Mouse (Mus musculus): ENCODE data around the gene Olfr320. TPM values are rescaled to one million over a fixed set of nuclear protein-coding genes. Genes with fewer than 3 reads are reported as not detected.

The Olfr320 gene
- total RNA-seq, 2 experiments from 2014 or later = not detected

Other genes with a start within 250 kb of the Olfr320 start
- not detected in 2 replicates for gene Gm12253, start 248.5 kb upstream of the Olfr320 start, total RNA-seq (2015)
- gene Gm12253, start 248.5 kb upstream of the Olfr320 start, total RNA-seq (2017) = not detected in 2 replicates
- gene Lypd9, start 228.2 kb upstream of the Olfr320 start, total RNA-seq (2015) = not detected in 2 replicates
- not detected in 2 replicates for gene Lypd9, start 228.2 kb upstream of the Olfr320 start, total RNA-seq (2017)
- gene Olfr30, start 218.8 kb upstream of the Olfr320 start, total RNA-seq (2015) = not detected in 2 replicates
- not detected in 2 replicates for gene Olfr30, start 218.8 kb upstream of the Olfr320 start, total RNA-seq (2017)
- not detected in 2 replicates for gene Olfr332, start 188.5 kb upstream of the Olfr320 start, total RNA-seq (2015)
- not detected in 2 replicates for gene Olfr332, start 188.5 kb upstream of the Olfr320 start, total RNA-seq (2017)
- gene Olfr331, start 178.5 kb upstream of the Olfr320 start, total RNA-seq (2015) = not detected in 2 replicates
- not detected in 2 replicates for gene Olfr331, start 178.5 kb upstream of the Olfr320 start, total RNA-seq (2017)
- not detected in 2 replicates for gene Olfr330, start 146.3 kb upstream of the Olfr320 start, total RNA-seq (2015)
- gene Olfr330, start 146.3 kb upstream of the Olfr320 start, total RNA-seq (2017) = not detected in 2 replicates
- gene Olfr329-ps, start 134.7 kb upstream of the Olfr320 start, total RNA-seq (2015) = not detected in 2 replicates
- not detected in 2 replicates for gene Olfr329-ps, start 134.7 kb upstream of the Olfr320 start, total RNA-seq (2017)
- not detected in 2 replicates for gene Olfr328, start 125.5 kb upstream of the Olfr320 start, total RNA-seq (2015)
- gene Olfr328, start 125.5 kb upstream of the Olfr320 start, total RNA-seq (2017) = 0.07 TPM in 1 of 2 replicates, not detected in the other
- not detected in 2 replicates for gene Olfr224, start 110.5 kb upstream of the Olfr320 start, total RNA-seq (2015)
- not detected in 2 replicates for gene Olfr224, start 110.5 kb upstream of the Olfr320 start, total RNA-seq (2017)
- gene Olfr325, start 103.4 kb upstream of the Olfr320 start, total RNA-seq (2015) = not detected in 2 replicates
- gene Olfr325, start 103.4 kb upstream of the Olfr320 start, total RNA-seq (2017) = not detected in 2 replicates
- not detected in 2 replicates for gene Olfr324, start 86.0 kb upstream of the Olfr320 start, total RNA-seq (2015)
- gene Olfr324, start 86.0 kb upstream of the Olfr320 start, total RNA-seq (2017) = not detected in 2 replicates
- not detected in 2 replicates for gene 2210407C18Rik, start 65.0 kb upstream of the Olfr320 start, total RNA-seq (2015)
- gene 2210407C18Rik, start 65.0 kb upstream of the Olfr320 start, total RNA-seq (2017) = not detected in 2 replicates
- gene Olfr323, start 50.6 kb upstream of the Olfr320 start, total RNA-seq (2015) = not detected in 2 replicates
- not detected in 2 replicates for gene Olfr323, start 50.6 kb upstream of the Olfr320 start, total RNA-seq (2017)
- gene Trim58, start 40.6 kb upstream of the Olfr320 start, total RNA-seq (2015) = 0.11 and 0.27 TPM in 2 replicates
- 0.04 TPM in 1 of 2 replicates, not detected in the other for gene Trim58, start 40.6 kb upstream of the Olfr320 start, total RNA-seq (2017)
- not detected in 2 replicates for gene Olfr322, start 22.3 kb upstream of the Olfr320 start, total RNA-seq (2015)
- not detected in 2 replicates for gene Olfr322, start 22.3 kb upstream of the Olfr320 start, total RNA-seq (2017)
- gene Olfr319, start 18.1 kb downstream of the Olfr320 start, total RNA-seq (2015) = not detected in 2 replicates
- gene Olfr319, start 18.1 kb downstream of the Olfr320 start, total RNA-seq (2017) = not detected in 2 replicates
- gene Olfr318, start 42.9 kb downstream of the Olfr320 start, total RNA-seq (2015) = not detected in 2 replicates
- gene Olfr318, start 42.9 kb downstream of the Olfr320 start, total RNA-seq (2017) = not detected in 2 replicates
- gene Olfr317, start 58.1 kb downstream of the Olfr320 start, total RNA-seq (2015) = not detected in 2 replicates
- not detected in 2 replicates for gene Olfr317, start 58.1 kb downstream of the Olfr320 start, total RNA-seq (2017)
- not detected in 2 replicates for gene Olfr316, start 71.6 kb downstream of the Olfr320 start, total RNA-seq (2015)
- gene Olfr316, start 71.6 kb downstream of the Olfr320 start, total RNA-seq (2017) = not detected in 2 replicates
- not detected in 2 replicates for gene Olfr315, start 92.1 kb downstream of the Olfr320 start, total RNA-seq (2015)
- not detected in 2 replicates for gene Olfr315, start 92.1 kb downstream of the Olfr320 start, total RNA-seq (2017)
- not detected in 2 replicates for gene Olfr314, start 101.9 kb downstream of the Olfr320 start, total RNA-seq (2015)
- gene Olfr314, start 101.9 kb downstream of the Olfr320 start, total RNA-seq (2017) = not detected in 2 replicates
- gene Fam183b, start 120.9 kb downstream of the Olfr320 start, total RNA-seq (2015) = not detected in 2 replicates
- not detected in 2 replicates for gene Fam183b, start 120.9 kb downstream of the Olfr320 start, total RNA-seq (2017)
- not detected in 2 replicates for gene Olfr313, start 133.9 kb downstream of the Olfr320 start, total RNA-seq (2015)
- not detected in 2 replicates for gene Olfr313, start 133.9 kb downstream of the Olfr320 start, total RNA-seq (2017)
- gene Olfr312, start 148.1 kb downstream of the Olfr320 start, total RNA-seq (2015) = not detected in 2 replicates
- not detected in 2 replicates for gene Olfr312, start 148.1 kb downstream of the Olfr320 start, total RNA-seq (2017)
- gene Olfr311, start 158.2 kb downstream of the Olfr320 start, total RNA-seq (2015) = not detected in 2 replicates
- gene Olfr311, start 158.2 kb downstream of the Olfr320 start, total RNA-seq (2017) = not detected in 2 replicates
- 2.0 and 3.7 TPM in 2 replicates for gene Gm12258, start 166.1 kb downstream of the Olfr320 start, total RNA-seq (2015)
- 2.0 and 4.7 TPM in 2 replicates for gene Gm12258, start 166.1 kb downstream of the Olfr320 start, total RNA-seq (2017)
- gene 2810021J22Rik, start 186.1 kb downstream of the Olfr320 start, total RNA-seq (2015) = 1.6 and 3.0 TPM in 2 replicates
- gene 2810021J22Rik, start 186.1 kb downstream of the Olfr320 start, total RNA-seq (2017) = 3.2 and 5.8 TPM in 2 replicates
- gene Zfp39, start 223.1 kb downstream of the Olfr320 start, total RNA-seq (2015) = 12.5 and 13.3 TPM in 2 replicates
- gene Zfp39, start 223.1 kb downstream of the Olfr320 start, total RNA-seq (2017) = 8.2 and 8.6 TPM in 2 replicates
- 0.94 and 1.8 TPM in 2 replicates for gene Btnl10, start 236.8 kb downstream of the Olfr320 start, total RNA-seq (2015)
- gene Btnl10, start 236.8 kb downstream of the Olfr320 start, total RNA-seq (2017) = 1.2 and 2.8 TPM in 2 replicates

Measured in megakaryocyte, adult 5-6 weeks (primary cell).